ENCODE assay signal across 9 mouse cellular contexts in the genomic region with DNA sequence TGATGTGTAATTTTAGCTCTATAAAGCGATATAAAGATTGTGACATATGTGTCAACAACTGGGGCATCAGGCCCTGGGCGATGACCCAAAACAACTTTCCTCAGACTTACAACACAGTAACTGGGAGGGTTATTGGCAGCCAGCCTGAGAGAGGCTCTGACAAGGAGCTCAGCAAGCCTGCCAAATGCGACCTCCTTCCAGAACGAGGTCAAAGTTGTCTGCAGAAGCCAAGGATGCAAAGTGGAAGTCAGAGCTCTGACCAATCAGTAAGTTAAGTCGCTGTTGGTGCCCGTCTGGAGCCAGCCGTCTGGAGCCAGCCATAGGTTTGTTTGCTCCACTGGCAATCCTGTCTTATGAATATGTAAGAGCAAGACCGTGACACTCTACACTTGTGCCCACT.
A peak's percentile ranks its signal among the peaks of the same experiment; 100 is the strongest.
DNase-seq lines count a peak whose midpoint lies in the region; ATAC-seq and TF ChIP-seq lines count a peak whose summit lies in the region.
"Had no signal": no experiment of that assay in that cellular context is flagged by ENCODE, and none has a peak within 500 bp of the region (broad histone marks: within the 10 kb centered on the region; RNA-seq: fewer than 3 reads in every experiment).

No protein-coding gene starts in this region.

- H3K36me3 ChIP-seq in midbrain, postnatal 0 days (ENCODE audit: insufficient read depth, low read length): no peaks in the 10 kb centered on the region
- no peaks in the 10 kb centered on the region for H3K36me3 ChIP-seq in midbrain, embryonic 16.5 days (ENCODE audit: control insufficient read depth, insufficient read depth, low read length)
- H3K36me3 ChIP-seq in heart, postnatal 0 days (replicated peaks; ENCODE audit: control insufficient read depth, insufficient read depth, low read length): no peaks in the 10 kb centered on the region
- H3K36me3 ChIP-seq: neural tube, embryonic 12.5 days had no signal

- H3K27me3 ChIP-seq in midbrain, postnatal 0 days (ENCODE audit: insufficient read depth, low read length): no peaks in the 10 kb centered on the region
- H3K27me3 ChIP-seq in midbrain, embryonic 16.5 days (ENCODE audit: control insufficient read depth, insufficient read depth, low read depth, low read length): no peaks in the 10 kb centered on the region
- no peaks in the 10 kb centered on the region for H3K27me3 ChIP-seq in heart, postnatal 0 days (ENCODE audit: control insufficient read depth, insufficient read depth, low read length)
- H3K27me3 ChIP-seq: neural tube, embryonic 12.5 days had no signal

- H3K27ac ChIP-seq in midbrain, postnatal 0 days (ENCODE audit: low read depth, low read length): no peak overlapping the region
- H3K27ac ChIP-seq in midbrain, embryonic 16.5 days (ENCODE audit: low read length): no peak overlapping the region
- H3K27ac ChIP-seq in heart, postnatal 0 days (ENCODE audit: low read depth): peak overlapping the region; percentile 80
- no peak overlapping the region for H3K27ac ChIP-seq in layer of hippocampus, adult 2 months
- H3K27ac ChIP-seq: neural tube, embryonic 12.5 days had no signal

- no peak overlapping the region for H3K9ac ChIP-seq in midbrain, postnatal 0 days (replicated peaks; ENCODE audit: low read length, poor library complexity, severe bottlenecking)
- no peak overlapping the region for H3K9ac ChIP-seq in midbrain, embryonic 16.5 days (ENCODE audit: low read depth, low read length)
- no peak overlapping the region for H3K9ac ChIP-seq in heart, postnatal 0 days (replicated peaks; ENCODE audit: low read depth, low read length)
- H3K9ac ChIP-seq: neural tube, embryonic 12.5 days had no signal

- H3K9me3 ChIP-seq in midbrain, postnatal 0 days (ENCODE audit: low read length): no peaks in the 10 kb centered on the region
- no peaks in the 10 kb centered on the region for H3K9me3 ChIP-seq in midbrain, embryonic 16.5 days (replicated peaks; ENCODE audit: control insufficient read depth, low read length, poor library complexity, severe bottlenecking)
- H3K9me3 ChIP-seq in heart, postnatal 0 days (replicated peaks; ENCODE audit: control insufficient read depth, low read length): no peaks in the 10 kb centered on the region
- H3K9me3 ChIP-seq: neural tube, embryonic 12.5 days had no signal

- ATAC-seq in midbrain, postnatal 0 days (ENCODE audit: low FRiP score): 0 out of 2 replicates have a peak, but pooled peaks have one; percentile 13
- no peak for ATAC-seq in midbrain, embryonic 16.5 days
- peak; percentile 89 for ATAC-seq in heart, postnatal 0 days (ENCODE audit: insufficient read depth, low read depth)

- DNase-seq in midbrain, postnatal 0 days (ENCODE audit: low spot score): peak; percentile 90
- peak; percentile 22 for DNase-seq in cerebellum, adult 9-11 months
- DNase-seq in heart, postnatal 0 days (ENCODE audit: low spot score): peak; percentile 96
- DNase-seq in lung, adult 18-20 months: peak; percentile 69 to 74
- peak; percentile 46 for DNase-seq in urinary bladder, postnatal 25 days (ENCODE audit: low spot score)
- DNase-seq in thymus, postnatal 0 days (ENCODE audit: low spot score): no peak
- DNase-seq in layer of hippocampus, adult 2 months (ENCODE audit: low spot score in 2 of 2): no peak

- TF ChIP-seq CTCF in midbrain, postnatal 0 days (IDR thresholded peaks at IDR 0.05): no peak
- TF ChIP-seq CTCF in heart, postnatal 0 days (IDR thresholded peaks at IDR 0.05; ENCODE audit: low read depth): no peak
- TF ChIP-seq CTCF in layer of hippocampus, adult 2 months (conservative IDR thresholded peaks at IDR 0.05): no peak

- TF ChIP-seq EP300 in heart, postnatal 0 days (IDR thresholded peaks at IDR 0.05; ENCODE audit: low read depth): peak; percentile 45; the same call in 1 of the 2 replicates

- H3K4me1 ChIP-seq in midbrain, postnatal 0 days (ENCODE audit: insufficient read depth, low read length): no peaks in the 10 kb centered on the region
- H3K4me1 ChIP-seq in midbrain, embryonic 16.5 days (ENCODE audit: control insufficient read depth, insufficient read depth, low read length): no peaks in the 10 kb centered on the region
- H3K4me1 ChIP-seq in heart, postnatal 0 days (ENCODE audit: control insufficient read depth, insufficient read depth): peaks cover 16% of the 10 kb centered on the region

- no peak overlapping the region for H3K4me2 ChIP-seq in midbrain, postnatal 0 days (ENCODE audit: low read depth, low read length, poor library complexity, severe bottlenecking)
- no peak overlapping the region for H3K4me2 ChIP-seq in midbrain, embryonic 16.5 days (ENCODE audit: low read length)
- H3K4me2 ChIP-seq in heart, postnatal 0 days (ENCODE audit: low read depth, low read length): peak overlapping the region; percentile 17; the same call in 1 of the 2 replicates
- H3K4me2 ChIP-seq: neural tube, embryonic 12.5 days had no signal

- H3K4me3 ChIP-seq in midbrain, postnatal 0 days (ENCODE audit: low read depth, low read length): no peak overlapping the region
- H3K4me3 ChIP-seq in midbrain, embryonic 16.5 days (ENCODE audit: low read depth, low read length): no peak overlapping the region
- no peak overlapping the region for H3K4me3 ChIP-seq in heart, postnatal 0 days (ENCODE audit: low read depth, low read length)
- no peak overlapping the region for H3K4me3 ChIP-seq in layer of hippocampus, adult 2 months
- H3K4me3 ChIP-seq: neural tube, embryonic 12.5 days had no signal

- WGBS in midbrain, postnatal 0 days: 49% methylated on average over 8 of the region's 8 CpGs
- 49% methylated on average over 8 of the region's 8 CpGs for WGBS in midbrain, embryonic 16.5 days
- WGBS in heart, postnatal 0 days: 20% methylated on average over 8 of the region's 8 CpGs

Comparison
In these comparisons a context has a peak if more than half of its experiments do, and no peak if none do; other contexts are left out.
1. DNase-seq: peak in midbrain, postnatal 0 days (single experiment), cerebellum, adult 9-11 months (single experiment), heart, postnatal 0 days (single experiment), lung, adult 18-20 months (2 of 2) and urinary bladder, postnatal 25 days (single experiment); none in thymus, postnatal 0 days (single experiment) and layer of hippocampus, adult 2 months (0 of 2).